Mouse (Mus musculus): ENCODE results near the gene Ilkap. TPM values are rescaled to one million over a fixed set of nuclear protein-coding genes. Genes with fewer than 3 reads are reported as not detected.

Gene Ilkap
- total and polyA plus RNA-seq, 3 experiments, result 131 to 145 TPM; not detected in 1

DNA sequence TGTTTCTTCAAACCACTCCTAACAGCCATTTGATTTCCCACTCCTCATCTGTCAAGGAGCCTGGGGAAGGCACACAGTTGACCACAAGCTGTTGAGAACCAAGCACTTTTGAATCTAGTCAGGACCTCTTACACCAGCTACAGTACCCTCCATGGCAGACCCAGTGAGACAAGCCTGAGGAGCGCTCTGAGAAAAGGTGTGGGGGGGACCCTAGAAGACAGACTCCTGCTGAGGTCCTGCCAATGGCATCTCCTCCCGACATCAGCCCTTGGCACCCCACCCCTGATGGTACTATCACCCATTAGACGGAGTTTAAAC lies 38.4 kb upstream of the Ilkap start:
- H3K4me1 ChIP-seq (ENCODE audit: control insufficient read depth in 1 of 2, insufficient read depth in 2 of 2, low read length in 2 of 2), result no peaks in the 10 kb centered on the region
- H3K9me3 ChIP-seq (replicated peaks; ENCODE audit: insufficient read depth, low read length), result no peaks in the 10 kb centered on the region
- DNase-seq (ENCODE audit: low read depth, low spot score), result no peak
- H3K9ac ChIP-seq (ENCODE audit: control insufficient read depth, low read depth, low read length, poor library complexity, severe bottlenecking), result no peak overlapping the region
- H3K27me3 ChIP-seq (ENCODE audit: control insufficient read depth in 1 of 2, insufficient read depth in 2 of 2, low read length in 2 of 2), result no peaks in the 10 kb centered on the region
- TF ChIP-seq USF2 (IDR thresholded peaks at IDR 0.05; ENCODE audit: borderline replicate concordance in 1 of 2, insufficient read depth in 1 of 2, low read depth in 1 of 2, low read length in 2 of 2) (no peak), CHD2 (IDR thresholded peaks at IDR 0.05; ENCODE audit: low read length) (no peak), TAL1 (IDR thresholded peaks at IDR 0.05; ENCODE audit: low read length) (no peak), KAT2A (conservative IDR thresholded peaks at IDR 0.05; ENCODE audit: low read depth, low read length) (no peak), NRF1 (IDR thresholded peaks at IDR 0.05; ENCODE audit: insufficient read depth, low read depth, low read length, poor library complexity, severe bottlenecking) (no peak), BHLHE40 (IDR thresholded peaks at IDR 0.05; ENCODE audit: borderline replicate concordance, low read depth, low read length) (no peak), EP300 (IDR thresholded peaks at IDR 0.05; ENCODE audit: low read depth in 1 of 2, low read length in 2 of 2) (no peak), MYB (IDR thresholded peaks at IDR 0.05; ENCODE audit: low read depth, low read length) (no peak), MAX (IDR thresholded peaks at IDR 0.05; ENCODE audit: low read length) (no peak), RAD21 (IDR thresholded peaks at IDR 0.05; ENCODE audit: low read depth, low read length) (no peak), TCF12 (IDR thresholded peaks at IDR 0.05; ENCODE audit: low read depth, low read length) (no peak), CHD1 (IDR thresholded peaks at IDR 0.05; ENCODE audit: low read depth, low read length) (no peak), JUND (IDR thresholded peaks at IDR 0.05; ENCODE audit: low read depth, low read length) (no peak), GABPA (IDR thresholded peaks at IDR 0.05; ENCODE audit: low read depth, low read length) (no peak), GATA1 (IDR thresholded peaks at IDR 0.05; ENCODE audit: low read depth, low read length) (no peak), MEF2A (IDR thresholded peaks at IDR 0.05; ENCODE audit: extremely low read depth, insufficient replicate concordance, low read depth, low read length, poor library complexity, severe bottlenecking) (no peak), NELFE (IDR thresholded peaks at IDR 0.05; ENCODE audit: low read depth, low read length) (no peak)
- no peaks in the 10 kb centered on the region for H3K79me2 ChIP-seq (ENCODE audit: control insufficient read depth, insufficient read depth, low read length, poor library complexity)
- H3K36me3 ChIP-seq (ENCODE audit: control insufficient read depth in 1 of 2, insufficient read depth in 2 of 2, low read length in 2 of 2), result no peaks in the 10 kb centered on the region; a peak in 2 of 4 replicates
- no peak overlapping the region for H3K27ac ChIP-seq (ENCODE audit: control insufficient read depth, low read depth, low read length)
- H3K4me3 ChIP-seq (ENCODE audit: control insufficient read depth in 1 of 2, insufficient read depth in 1 of 2, low read depth in 2 of 2, low read length in 2 of 2), result no peak overlapping the region

GRCm38 (mm10) chr1:91436380-91437082 lies 37.9 kb upstream of the Ilkap start:
- Histone ChIP-seq H3K79me2 (ENCODE audit: control insufficient read depth, insufficient read depth, low read length, poor library complexity) (no peaks in the 10 kb centered on the region), H3K36me3 (ENCODE audit: control insufficient read depth in 1 of 2, insufficient read depth in 2 of 2, low read length in 2 of 2) (no peaks in the 10 kb centered on the region; a peak in 2 of 4 replicates), H3K4me3 (ENCODE audit: control insufficient read depth in 1 of 2, insufficient read depth in 1 of 2, low read depth in 2 of 2, low read length in 2 of 2) (no peak overlapping the region), H3K27ac (ENCODE audit: control insufficient read depth, low read depth, low read length) (no peak overlapping the region), H3K4me1 (ENCODE audit: control insufficient read depth in 1 of 2, insufficient read depth in 2 of 2, low read length in 2 of 2) (no peaks in the 10 kb centered on the region), H3K9me3 (replicated peaks; ENCODE audit: insufficient read depth, low read length) (no peaks in the 10 kb centered on the region), H3K9ac (ENCODE audit: control insufficient read depth, low read depth, low read length, poor library complexity, severe bottlenecking) (no peak overlapping the region), H3K27me3 (ENCODE audit: control insufficient read depth in 1 of 2, insufficient read depth in 2 of 2, low read length in 2 of 2) (no peaks in the 10 kb centered on the region)
- no peak for DNase-seq (ENCODE audit: low read depth, low spot score)
- TF ChIP-seq ELF1 (IDR thresholded peaks at IDR 0.05; ENCODE audit: low read depth, low read length) (no peak), BHLHE40 (IDR thresholded peaks at IDR 0.05; ENCODE audit: borderline replicate concordance, low read depth, low read length) (no peak), POLR2A (IDR thresholded peaks at IDR 0.05; ENCODE audit: control insufficient read depth in 1 of 2, insufficient read depth in 1 of 2, low read depth in 1 of 2, low read length in 2 of 2, poor library complexity in 1 of 2) (no peak), E2F4 (IDR thresholded peaks at IDR 0.05; ENCODE audit: borderline replicate concordance, low read depth, low read length) (no peak), JUND (IDR thresholded peaks at IDR 0.05; ENCODE audit: low read depth, low read length) (no peak), RCOR1 (IDR thresholded peaks at IDR 0.05; ENCODE audit: low read depth, low read length) (no peak), CHD1 (IDR thresholded peaks at IDR 0.05; ENCODE audit: low read depth, low read length) (no peak), ZKSCAN1 (IDR thresholded peaks at IDR 0.05; ENCODE audit: low read depth, low read length) (no peak), NELFE (IDR thresholded peaks at IDR 0.05; ENCODE audit: low read depth, low read length) (no peak), NRF1 (IDR thresholded peaks at IDR 0.05; ENCODE audit: insufficient read depth, low read depth, low read length, poor library complexity, severe bottlenecking) (no peak), MAZ (IDR thresholded peaks at IDR 0.05; ENCODE audit: low read depth, low read length) (no peak)
